Mouse (Mus musculus): ENCODE measurements around the gene Trpm6.

Gene Trpm6

DNA sequence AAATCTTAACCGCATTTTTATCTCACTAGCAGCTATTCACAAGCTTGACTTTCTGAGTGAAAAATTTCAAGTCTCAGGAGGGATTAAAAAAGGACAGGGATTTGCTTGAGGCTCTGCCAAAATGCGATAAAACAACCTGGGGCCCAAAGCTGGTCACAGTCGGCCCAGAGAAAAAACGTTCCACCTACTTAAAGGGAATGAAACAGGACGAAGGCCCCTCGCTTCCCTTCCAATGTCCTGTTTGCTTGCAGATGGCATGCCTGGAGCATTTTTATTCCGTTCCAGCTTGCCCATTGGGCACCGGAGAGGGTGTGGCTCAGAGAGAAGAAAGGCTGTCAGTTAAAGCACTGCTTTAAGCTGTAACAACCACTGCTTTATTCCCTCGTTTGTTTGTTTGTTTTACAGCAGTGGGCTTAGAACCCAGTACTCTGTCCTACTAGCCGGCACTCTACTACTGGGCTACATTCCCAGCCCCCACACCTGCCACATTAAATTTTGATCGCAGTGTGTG lies 139.4 kb downstream of the Trpm6 start:
- DNase-seq (ENCODE audit: low spot score in 2 of 2): peak in 1 of 2 experiments; percentile 42

DNA sequence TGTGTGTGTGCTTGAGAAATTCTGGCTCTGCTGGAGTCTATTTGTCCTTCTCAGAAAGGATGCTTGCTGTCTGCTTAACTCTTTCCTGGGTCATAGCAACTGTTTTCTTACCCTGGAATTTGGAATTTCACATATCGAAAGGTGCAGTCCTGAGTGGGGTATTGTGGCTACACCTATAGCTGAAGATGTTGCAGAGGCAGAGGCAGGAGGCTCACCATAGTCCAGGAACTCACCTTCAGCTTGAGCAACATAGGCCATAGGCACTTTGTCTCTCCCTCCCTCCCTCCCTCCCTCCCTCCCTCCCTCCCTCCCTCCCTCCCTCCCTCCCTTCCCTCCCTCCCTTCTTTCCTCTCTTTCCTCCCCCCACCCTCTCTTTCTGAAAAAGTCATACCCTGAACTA lies 139.8 kb downstream of the Trpm6 start:
- DNase-seq (ENCODE audit: low spot score in 2 of 2): no peak

DNA sequence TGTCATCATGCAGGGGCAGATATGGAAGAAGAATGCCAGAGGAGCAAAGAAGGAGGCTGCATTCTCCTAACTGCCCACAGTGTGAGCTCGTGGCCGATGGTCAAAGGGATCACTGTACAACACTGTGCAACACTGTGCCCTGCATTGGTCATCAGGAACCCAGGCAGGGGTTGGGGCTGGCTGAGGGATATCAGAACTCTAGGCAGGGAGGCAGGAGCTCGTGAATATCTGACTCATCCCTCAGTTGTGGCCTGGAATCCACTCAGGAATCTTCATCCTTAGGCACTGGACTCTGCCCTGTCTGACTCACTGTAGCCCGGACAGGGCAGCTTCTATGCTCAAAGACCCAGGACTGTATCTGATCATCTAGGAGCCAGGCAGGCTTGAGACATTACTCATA lies 140.4 kb downstream of the Trpm6 start:
- no peak for DNase-seq (ENCODE audit: low spot score in 2 of 2)

DNA sequence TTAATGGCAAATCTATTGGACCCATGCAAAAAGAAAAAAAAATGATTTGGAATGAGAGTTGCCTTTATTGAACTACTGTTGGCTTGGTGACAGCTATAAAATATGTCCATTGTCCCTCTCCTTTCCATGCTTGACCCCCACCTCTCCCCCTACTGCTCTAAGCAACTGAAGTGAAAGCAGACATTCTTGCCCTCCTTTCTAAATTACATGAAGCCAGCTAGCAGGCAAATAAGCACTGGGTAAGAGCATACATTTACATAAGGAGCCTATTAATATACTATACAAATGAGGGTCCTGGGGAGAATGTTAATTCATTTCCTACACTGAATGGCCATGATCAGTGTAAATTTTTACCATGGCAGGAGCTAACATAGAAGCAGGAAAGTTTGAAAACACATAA lies 148.5 kb downstream of the Trpm6 start:
- no peak for DNase-seq (ENCODE audit: low spot score in 2 of 2)

DNA sequence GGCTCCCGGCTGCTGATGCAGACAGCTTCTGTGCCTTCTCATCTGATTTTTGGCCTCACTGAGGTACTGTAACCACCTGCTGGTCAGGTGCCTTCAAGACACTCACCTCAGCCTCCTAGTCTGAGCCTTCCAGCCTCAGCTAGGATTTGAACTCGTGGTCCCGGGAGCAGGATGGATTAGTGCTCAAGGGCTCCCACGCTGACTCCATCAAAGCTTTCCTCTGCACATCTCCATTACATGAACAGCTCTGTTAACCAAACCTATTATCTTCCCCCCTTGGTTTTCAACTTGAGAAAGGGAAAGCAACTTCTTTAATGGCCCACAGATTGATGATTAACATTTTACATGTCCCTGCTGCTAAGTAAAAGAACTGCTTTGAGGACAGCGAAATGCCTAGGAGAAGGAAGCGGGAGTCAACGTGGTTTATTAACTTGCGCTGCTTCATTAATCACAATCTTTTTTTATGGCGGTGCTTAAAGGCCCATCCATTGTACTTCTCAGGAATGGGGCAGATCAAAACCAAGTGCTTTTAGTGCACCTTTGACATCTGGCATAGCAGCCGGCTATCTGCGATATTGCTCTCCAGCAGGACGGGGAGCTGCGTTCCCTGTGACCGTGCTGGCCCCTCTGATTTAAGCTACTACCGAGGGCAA lies 152.4 kb downstream of the Trpm6 start:
- DNase-seq (ENCODE audit: low spot score in 2 of 2): no peak

DNA sequence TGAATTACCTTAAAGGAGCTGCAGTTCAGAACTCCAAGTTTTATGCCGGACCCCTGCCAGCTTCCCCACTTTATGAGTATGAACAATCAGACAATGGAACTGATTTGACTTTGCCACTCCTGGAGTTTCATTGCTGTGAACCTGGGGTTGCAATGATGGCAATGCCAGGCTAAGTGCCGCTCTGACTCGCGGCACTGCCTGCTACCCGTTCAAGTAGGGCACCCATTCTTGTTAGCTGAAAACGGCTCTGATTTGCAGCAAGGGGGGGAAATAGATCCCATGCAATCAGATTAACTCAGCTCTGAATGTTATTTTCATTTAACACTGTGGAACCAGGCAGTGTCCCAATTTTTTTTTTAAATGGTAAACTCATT lies 152.9 kb downstream of the Trpm6 start:
- no peak for DNase-seq (ENCODE audit: low spot score in 2 of 2)

DNA sequence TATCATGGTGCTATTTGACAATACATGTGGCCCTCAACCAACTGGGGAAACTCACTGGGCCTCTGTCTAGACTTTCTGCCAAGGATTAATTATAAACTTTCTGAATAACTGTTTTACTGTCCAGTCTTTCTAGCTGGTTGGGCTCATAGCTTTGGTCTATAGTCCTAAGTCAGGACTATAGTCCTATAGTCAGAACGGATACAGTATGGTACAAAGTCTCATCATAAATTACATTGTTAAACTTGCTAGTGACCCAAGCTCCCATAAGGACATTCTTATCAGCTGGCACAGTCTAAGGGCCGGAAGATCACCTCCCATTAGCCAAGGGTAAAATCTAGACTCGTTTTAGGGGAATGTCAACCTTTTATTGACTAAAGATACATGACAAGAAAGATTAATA lies 155.7 kb downstream of the Trpm6 start:
- no peak for DNase-seq (ENCODE audit: low spot score in 2 of 2)

DNA sequence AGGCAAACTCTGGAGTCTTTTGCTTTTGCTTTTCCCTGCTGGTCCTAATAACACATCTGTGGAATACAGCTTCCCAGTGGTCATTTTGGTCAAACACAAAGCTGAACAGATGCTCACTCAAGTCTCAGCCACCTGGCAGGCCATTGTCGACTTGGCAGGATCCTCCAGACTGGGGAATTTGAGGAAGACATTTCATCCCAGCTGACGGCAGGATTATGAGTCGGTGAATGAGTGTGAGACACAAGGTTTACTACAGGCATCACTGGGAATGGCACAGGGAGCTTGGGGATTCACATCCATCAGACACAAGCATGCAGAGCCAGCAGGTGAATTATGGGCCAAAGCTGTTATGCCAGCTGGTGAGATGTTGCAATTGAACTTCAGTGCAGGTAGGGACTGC lies 159.9 kb downstream of the Trpm6 start:
- DNase-seq (ENCODE audit: low spot score in 2 of 2): peak in 1 of 2 experiments; percentile 17

DNA sequence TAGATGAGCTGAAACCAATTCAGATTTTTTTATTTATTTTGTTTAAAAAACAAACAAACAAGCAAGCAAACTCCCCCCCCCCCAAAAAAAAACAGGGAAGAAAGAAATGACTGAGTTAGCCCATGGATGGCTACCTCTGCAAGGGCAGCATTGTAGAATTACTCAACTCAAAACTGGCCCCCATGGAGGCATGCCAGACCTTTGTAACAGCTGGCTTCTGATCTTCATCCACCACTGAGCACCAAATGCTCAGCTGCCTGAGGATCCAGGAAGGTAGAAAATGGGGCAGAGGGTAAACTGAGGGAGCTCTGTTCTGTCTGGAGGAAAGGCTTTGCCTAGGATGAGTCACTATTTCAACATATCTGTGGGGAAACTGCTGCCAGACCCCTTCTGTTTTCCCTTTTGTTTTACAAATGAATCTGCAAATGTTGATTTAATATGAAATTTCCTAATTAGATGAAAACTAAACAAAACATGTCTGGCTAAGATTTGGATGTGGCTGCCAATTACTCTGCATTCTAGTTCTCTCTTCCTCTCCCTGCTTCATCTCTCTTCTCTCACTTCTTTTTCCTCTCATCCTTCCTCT lies 162.1 kb downstream of the Trpm6 start:
- DNase-seq (ENCODE audit: low spot score in 2 of 2): no peak

DNA sequence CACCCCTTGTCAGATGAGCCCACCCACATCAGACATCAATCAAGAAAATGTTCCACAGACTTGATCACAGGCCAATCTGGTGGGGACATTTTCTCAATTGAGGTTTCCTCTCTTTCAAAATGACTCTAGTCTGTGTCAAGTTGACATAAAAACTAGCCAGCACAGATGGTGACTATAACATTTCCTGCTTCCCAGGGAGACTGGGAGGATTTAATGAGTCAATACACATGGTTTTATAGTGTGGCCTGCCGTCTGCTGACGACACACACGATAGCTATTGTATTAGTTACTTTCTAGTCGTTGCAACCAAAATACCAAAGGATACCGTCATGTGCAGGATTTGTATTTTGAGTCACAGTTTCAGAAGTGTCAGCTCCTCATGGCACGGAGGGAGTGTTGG lies 191.6 kb downstream of the Trpm6 start:
- DNase-seq (ENCODE audit: low spot score in 2 of 2): no peak

Measured in cerebellum, postnatal 4 days (tissue).